Mouse (Mus musculus) ovary, postnatal 10 days (tissue): ENCODE results near the gene Ric8b.

Experiments
- DNase-seq: peaks from one replicate; pipeline ENCODE4 v3.0.0; 2022; ENCODE audit warnings: low spot score

Ric8b gene

DNA sequence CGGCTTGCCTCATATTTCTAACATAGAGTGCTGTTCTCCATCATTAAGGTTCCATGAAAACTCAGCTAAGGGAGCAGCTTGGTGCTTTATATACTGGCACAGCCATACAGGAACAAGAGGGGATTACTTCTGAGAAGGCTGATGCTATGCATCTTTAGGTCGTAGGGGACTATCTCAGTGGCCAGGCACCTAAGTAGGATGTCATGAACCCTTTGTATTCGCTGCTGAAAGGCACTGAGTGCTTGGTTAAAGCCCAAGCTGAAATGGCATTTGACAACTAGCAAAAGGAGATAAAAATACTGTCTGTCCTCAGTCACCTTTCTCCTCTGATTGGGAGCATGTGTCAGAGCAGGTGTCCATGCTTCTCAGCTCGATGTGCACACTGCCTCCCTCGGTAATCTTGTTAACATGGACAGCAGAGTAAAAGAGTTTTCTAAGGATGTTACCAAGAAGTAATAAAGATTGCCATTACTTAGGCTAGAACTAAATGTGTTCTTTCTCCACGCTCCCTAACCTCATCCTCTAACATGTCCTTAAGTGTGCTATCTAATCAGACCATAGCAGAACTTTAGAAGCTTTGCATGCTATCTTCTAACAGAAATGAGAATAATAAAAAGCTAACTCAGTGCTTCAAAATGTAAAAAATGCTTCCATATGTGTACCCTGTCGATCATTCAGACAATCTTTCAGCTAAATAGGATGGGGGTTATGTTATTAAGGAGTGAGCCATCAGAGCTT, 89.3 kb downstream of the Ric8b start:
- DNase-seq: no peak

DNA sequence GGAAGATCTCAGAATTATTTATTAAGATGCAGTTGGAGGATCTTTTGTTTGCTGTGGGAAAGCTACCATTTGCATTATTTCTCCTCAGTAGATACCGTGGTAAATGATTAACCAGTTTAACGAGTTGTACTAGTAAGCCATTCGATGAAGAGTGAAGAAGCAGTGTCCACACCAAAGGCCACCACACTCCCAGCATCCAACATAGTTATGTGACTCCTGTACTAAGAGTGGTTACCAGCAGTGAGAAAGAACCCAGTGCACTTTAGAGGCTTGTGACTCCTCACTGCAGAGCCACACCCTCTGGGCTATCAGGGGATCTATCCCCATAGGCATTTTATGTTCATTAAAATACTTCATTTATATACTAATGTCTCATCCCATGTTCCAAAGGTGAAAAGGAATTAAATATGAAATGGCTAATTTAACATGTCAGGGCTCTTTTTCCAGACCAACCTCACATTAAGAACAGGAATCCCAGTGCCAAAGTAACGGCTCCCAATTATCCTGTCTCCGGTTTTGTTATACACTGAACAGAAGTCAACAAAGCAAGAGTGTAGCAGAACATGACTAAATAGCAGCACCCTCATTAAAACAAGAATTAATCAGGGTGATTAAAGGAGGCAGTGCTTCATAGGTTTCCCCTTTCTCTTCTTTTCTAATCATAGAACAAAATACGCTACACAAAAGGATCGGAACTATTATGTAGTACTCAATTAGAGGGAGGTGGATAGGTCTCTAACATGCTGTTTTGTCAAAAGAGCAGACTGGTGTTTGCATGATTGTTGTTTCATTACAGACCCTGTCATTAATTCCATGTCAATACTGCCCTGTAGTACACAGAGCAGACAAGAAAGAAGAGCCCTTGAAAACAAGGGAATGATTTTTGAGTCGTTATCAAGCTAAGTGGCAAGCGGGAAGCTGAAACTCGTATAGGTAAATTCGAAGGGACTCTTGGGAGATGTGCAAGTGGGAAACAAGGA, 90.7 kb downstream of the Ric8b start:
- no peak for DNase-seq

DNA sequence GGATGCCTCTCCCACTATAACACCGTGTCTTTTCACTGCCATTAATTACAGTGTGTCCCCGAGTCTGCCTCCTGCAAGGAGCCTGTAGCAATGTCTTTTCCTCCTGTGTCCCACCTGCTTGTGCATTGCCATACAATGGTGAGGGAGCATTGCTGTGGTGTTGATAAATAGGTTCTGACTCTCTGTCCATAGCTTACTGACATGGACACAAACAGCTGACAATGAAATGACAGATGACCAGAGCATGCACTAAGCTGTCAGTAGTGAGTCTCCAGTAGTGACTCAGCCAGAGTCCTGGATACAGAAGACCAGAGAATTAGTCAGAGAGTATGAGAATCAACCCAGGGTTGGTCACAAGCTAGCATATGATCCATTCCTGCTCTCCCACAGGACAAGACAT, 93.7 kb downstream of the Ric8b start:
- no peak for DNase-seq

DNA sequence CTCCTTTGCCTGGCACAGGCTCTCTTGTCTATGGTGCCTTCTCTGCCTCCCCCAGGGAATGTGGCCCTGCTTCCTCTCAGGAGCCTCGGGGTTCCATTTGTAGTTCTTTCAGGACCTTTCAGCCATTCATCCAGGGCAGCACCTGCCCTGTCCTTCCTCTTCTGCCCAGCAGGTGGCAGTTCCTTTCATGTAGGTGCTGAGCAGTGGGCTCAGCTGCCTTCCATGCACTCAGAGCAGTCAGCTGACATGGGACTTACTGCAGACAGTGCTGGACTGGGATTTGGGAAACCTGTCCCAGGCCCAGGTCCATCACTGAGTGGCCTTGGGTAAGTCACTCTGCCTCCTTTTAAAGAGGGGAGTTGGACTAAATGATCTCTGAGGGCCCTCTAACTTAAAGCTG, 96.0 kb downstream of the Ric8b start:
- DNase-seq: no peak

- DNase-seq: no peak
Measured at GRCm38 (mm10) chr10:85013924-85014428, 96.6 kb downstream of the Ric8b start.

GRCm38 (mm10) chr10:85014456-85014976, 97.1 kb downstream of the Ric8b start:
- no peak for DNase-seq

GRCm38 (mm10) chr10:85022647-85023312, 105.4 kb downstream of the Ric8b start:
- DNase-seq: no peak

DNA sequence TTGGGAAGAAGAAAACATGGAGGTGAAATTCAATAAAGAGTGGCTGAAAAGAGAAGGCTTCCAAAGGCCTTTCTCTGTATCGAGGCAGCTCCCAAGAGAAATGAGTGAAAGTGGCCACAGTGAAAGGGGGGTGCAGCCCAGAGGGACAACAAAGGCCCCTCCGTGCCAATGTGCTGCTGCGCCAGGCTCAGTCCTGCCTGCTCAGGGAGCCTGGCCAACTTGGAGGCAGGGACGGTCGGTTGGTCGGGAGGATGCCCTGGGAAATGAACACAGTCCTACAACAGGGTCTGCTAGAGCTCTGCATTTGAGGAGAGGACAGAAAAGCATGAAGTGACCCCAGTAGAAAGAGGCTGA, 105.9 kb downstream of the Ric8b start:
- no peak for DNase-seq

DNA sequence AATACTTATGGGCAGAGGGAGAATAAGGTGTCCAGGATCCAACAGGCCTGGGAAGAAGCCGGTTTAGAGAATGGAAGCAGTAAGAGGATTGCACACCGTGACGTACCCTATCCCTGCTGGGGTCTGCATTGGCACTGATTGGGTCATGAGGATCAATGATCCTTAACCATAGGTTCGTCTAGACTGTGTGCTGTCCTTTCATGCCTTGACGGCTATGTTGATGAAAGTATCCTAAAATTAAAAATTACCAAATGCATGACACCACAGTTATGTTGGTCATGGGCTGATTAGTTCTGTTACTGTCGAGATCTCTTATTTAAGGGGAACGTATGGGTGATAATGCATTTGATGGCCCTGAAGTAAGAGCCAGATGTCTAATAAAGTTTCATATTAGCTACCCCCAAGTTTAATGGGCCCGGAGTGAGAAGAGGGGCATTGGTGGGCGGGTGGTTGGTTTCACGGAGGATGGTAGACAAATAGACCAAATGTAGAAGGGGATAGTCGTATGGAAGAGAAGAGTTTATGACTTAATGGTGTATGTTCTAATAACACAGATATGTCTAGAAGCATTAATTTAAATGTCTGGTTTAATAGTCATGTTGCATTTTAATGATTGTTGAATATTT, 108.5 kb downstream of the Ric8b start:
- no peak for DNase-seq

- DNase-seq: no peak
Measured at GRCm38 (mm10) chr10:85027619-85028175, 110.3 kb downstream of the Ric8b start.

- no peak for DNase-seq
Measured at GRCm38 (mm10) chr10:85035131-85035725, 117.8 kb downstream of the Ric8b start.

- DNase-seq: no peak
Measured at GRCm38 (mm10) chr10:85038147-85038546, 120.7 kb downstream of the Ric8b start.

DNA sequence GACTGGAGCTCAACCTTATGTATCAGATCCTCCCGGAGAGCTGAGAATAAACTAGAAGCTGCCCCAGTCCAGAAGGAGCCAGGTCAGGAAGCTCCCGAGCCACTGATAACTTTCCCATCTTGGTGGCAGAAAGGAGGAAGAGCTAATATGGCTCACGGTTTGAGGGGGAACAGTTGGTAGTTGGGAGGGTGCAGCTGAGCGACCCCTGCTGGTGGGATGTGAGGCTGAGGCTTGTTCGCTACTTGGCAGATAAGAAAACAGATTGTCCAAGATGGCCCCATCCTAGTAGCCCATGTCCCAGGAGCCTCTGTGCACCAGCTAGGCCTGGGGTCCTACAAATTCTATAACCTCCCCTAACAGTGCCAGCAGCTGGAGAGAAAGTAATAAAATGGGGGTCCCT, 121.4 kb downstream of the Ric8b start:
- DNase-seq: no peak

DNA sequence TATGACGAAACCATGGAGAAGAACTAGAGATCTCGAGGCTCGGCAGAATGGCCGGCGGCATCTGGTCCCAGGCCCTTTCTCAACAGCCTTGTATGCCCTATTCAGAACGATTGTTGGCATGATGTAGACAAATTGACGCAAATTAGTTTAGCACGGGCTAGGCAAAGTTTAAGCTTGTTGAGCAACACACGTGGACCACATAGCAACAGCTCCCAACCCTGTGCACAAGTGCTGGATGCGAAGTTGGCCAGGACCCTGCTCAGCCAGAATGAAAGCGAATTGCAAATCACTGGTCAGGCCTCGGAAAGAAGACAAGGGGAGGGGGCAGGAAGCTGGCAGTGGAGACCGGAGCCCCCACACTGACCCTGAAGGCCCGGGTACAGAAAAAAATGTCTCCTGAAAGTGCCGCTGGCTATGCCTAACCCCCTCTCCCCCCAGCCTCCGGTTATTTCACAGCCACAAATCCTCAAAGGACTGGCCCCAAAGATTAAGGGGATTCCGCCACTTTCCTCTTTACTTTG, 126.8 kb downstream of the Ric8b start:
- DNase-seq: no peak

DNA sequence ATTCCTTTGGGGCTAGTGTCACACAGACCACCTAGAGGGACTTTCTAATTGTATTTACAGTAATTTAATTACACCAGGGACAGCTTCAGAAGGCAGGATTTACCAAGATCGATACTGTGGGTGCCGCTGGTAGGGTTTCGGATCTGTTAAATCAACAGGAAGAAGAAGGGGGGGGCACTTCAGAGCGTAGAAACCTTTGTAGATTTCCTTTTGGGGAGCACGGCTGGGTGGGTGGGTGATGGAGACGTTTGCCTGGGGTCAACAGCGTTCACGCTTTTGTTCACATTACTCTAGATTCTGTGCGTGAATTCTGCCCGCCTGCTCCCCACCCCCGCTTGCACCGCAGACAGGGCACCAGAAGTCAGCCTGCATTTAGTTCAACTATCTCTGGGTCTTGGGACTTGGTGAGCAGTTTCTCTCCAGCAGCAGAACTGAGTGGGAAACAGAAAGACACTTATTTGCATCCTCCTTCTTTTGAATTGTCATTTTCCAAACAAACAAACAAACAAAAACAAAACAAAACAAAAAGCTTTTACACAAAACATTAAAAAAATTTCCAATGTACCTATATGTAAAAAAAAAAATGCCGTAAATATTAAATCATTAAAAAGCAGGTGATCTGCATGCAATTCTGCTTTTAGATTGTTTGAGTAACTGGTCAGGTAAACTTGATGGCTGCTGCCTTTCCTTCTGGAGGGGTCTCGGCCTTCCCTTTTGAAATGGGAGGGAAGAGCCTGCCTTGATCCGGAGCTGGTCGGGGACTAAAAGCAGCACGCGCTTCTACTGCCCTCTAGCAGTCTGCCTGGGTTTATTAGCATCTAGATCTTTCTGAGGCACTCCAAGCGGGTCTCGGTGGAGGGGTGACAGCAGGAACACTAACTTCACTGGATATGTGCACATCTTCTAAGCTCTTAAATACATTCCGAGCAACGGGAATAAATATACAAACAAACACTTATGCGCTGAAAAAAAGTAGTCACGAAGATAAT, 127.6 kb downstream of the Ric8b start:
- no peak for DNase-seq

DNA sequence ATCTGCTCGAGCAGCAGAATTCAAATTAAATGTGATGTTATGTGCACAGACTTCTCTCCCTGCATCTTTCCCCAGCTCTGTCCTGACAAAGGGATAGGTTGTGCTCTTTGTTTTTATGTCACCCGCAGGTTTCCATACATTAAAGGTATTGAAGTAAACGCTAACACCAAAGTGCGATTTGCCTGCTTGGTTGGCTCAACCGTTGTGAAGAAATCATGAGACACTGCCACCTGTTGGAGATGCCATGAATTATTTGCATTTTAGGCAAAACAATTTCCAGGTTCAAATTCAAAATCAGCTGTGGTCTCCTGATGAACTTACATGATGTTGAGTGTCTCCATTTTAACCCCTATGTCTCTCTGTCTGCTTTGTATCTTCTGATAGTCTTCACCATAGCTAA, 129.2 kb downstream of the Ric8b start:
- DNase-seq: no peak

- DNase-seq: no peak
Measured at GRCm38 (mm10) chr10:85048008-85048407, 130.6 kb downstream of the Ric8b start.

- no peak for DNase-seq
Measured at GRCm38 (mm10) chr10:85050668-85051208, 133.3 kb downstream of the Ric8b start.

GRCm38 (mm10) chr10:85052451-85052850, 135.0 kb downstream of the Ric8b start:
- no peak for DNase-seq
